Comparison of ENCODE assay signal across 8 mouse cellular contexts in genomic region chr15:99701999-99702900, GRCm38 (mm10). TPM values are rescaled to one million over a fixed set of nuclear protein-coding genes. Genes with fewer than 3 reads are reported as not detected.
DNase-seq lines count a peak whose midpoint lies in the region; ATAC-seq and TF ChIP-seq lines count a peak whose summit lies in the region.

Smarcd1 (plus strand) TSS chr15:99702129.

- TF ChIP-seq CTCF in gastrocnemius, adult 2 months (IDR thresholded peaks at IDR 0.05): peak; percentile 94
- TF ChIP-seq CTCF in hindbrain, postnatal 0 days (IDR thresholded peaks at IDR 0.05; ENCODE audit: low read depth): peak; percentile 88
- TF ChIP-seq CTCF in left cerebral cortex, adult 2 months (IDR thresholded peaks at IDR 0.05): peak; percentile 92

- peak; percentile 97 for ATAC-seq in hindbrain, postnatal 0 days
- peak; percentile 89 for ATAC-seq in megakaryocyte, adult 5-6 weeks (ENCODE audit: poor library complexity, severe bottlenecking)

- peak within 1 kb of the TSS; percentile 99 for H3K27ac ChIP-seq in gastrocnemius, adult 2 months
- H3K27ac ChIP-seq in hindbrain, postnatal 0 days: peak within 1 kb of the TSS; percentile 95
- H3K27ac ChIP-seq in left cerebral cortex, adult 2 months: peak within 1 kb of the TSS; percentile 99

- H3K27me3 ChIP-seq in hindbrain, postnatal 0 days (ENCODE audit: insufficient read depth, low read length): no peaks in the 10 kb centered on the region

- under 1% methylated on average over 65 of the region's 71 CpGs for WGBS in hindbrain, postnatal 0 days

- no peaks in the 10 kb centered on the region for H3K9me3 ChIP-seq in hindbrain, postnatal 0 days (ENCODE audit: low read length)

- H3K4me2 ChIP-seq in hindbrain, postnatal 0 days (ENCODE audit: low read depth, low read length): peak within 1 kb of the TSS; percentile 67

- intact Hi-C loops in gastrocnemius, adult 2 months (cut with DNase I): no loop called here
- intact Hi-C loops in left cerebral cortex, adult 2 months (cut with DNase I): loop anchor here (2.0 kb wide), 1 partner anchor 15 kb away; the partner anchor contains the start of gene Gpd1

- peak; percentile 88 for DNase-seq in WW6 (ENCODE audit: low read depth, low spot score)
- peak; percentile 96 to 99 for DNase-seq in cerebellum, postnatal 4 days (ENCODE audit: low spot score in 2 of 2)
- peak; percentile 95 for DNase-seq in gastrocnemius, adult 2 months
- DNase-seq in hindbrain, postnatal 0 days (ENCODE audit: low spot score): peak; percentile 97
- DNase-seq in left cerebral cortex, adult 2 months (ENCODE audit: extremely low spot score in 1 of 2, low spot score in 2 of 2): peak; percentile 95 to 97
- DNase-seq in right cerebral cortex, adult 2 months (ENCODE audit: low spot score in 2 of 2): peak; percentile 94 to 97
- DNase-seq in urinary bladder, postnatal 14 days (ENCODE audit: low spot score): peak; percentile 94

- H3K4me1 ChIP-seq in hindbrain, postnatal 0 days (ENCODE audit: insufficient read depth, low read length): peaks cover 14% of the 10 kb centered on the region; the same call in 1 of the 2 replicates

- H3K4me3 ChIP-seq in gastrocnemius, adult 2 months: peak within 1 kb of the TSS; percentile 80
- peak within 1 kb of the TSS; percentile 94 for H3K4me3 ChIP-seq in hindbrain, postnatal 0 days (ENCODE audit: low read length)
- H3K4me3 ChIP-seq in left cerebral cortex, adult 2 months: peak within 1 kb of the TSS; percentile 98

- peak within 1 kb of the TSS; percentile 96 for H3K9ac ChIP-seq in hindbrain, postnatal 0 days (replicated peaks; ENCODE audit: low read length)

- H3K36me3 ChIP-seq in hindbrain, postnatal 0 days (ENCODE audit: insufficient read depth, low read length): peaks cover 18% of the 10 kb centered on the region

RNA-seq across cellular contexts. Expression of gene Smarcd1, which starts in this region (rescaled TPM):
- total RNA-seq in gastrocnemius, adult 2 months (2021): 1 to 10 TPM; 6.9 to 7.2 TPM
- 74.0 and 89.4 TPM in 2 replicates for total RNA-seq in hindbrain, postnatal 0 days (2014; rRNA removed)
- polyA plus RNA-seq in hindbrain, postnatal 0 days (2015; fragmentation: Nextera tagmentation; extraction: Ambion mirVana): 78.1 and 91.2 TPM in 2 replicates
- total RNA-seq in left cerebral cortex, adult 2 months (2021): 100 to 1,000 TPM; 157 to 163 TPM
- total RNA-seq in megakaryocyte, adult 5-6 weeks (2015): 12.0 and 12.4 TPM in 2 replicates
- 9.3 and 16.1 TPM in 2 replicates for total RNA-seq in megakaryocyte, adult 5-6 weeks (2017)

Comparison
In these comparisons a context has a peak if more than half of its experiments do, and no peak if none do; other contexts are left out.
1. Peak in every context shown above with its lines: DNase-seq, ATAC-seq, H3K4me3 ChIP-seq and H3K27ac ChIP-seq.